Mouse (Mus musculus): ENCODE data around the gene Nudt19.
"Not testable (repeated sequence)": the region's sequence is repeated elsewhere in the genome, so short reads cannot be mapped to it uniquely, and the experiment has no call there.

Nudt19 gene

DNA sequence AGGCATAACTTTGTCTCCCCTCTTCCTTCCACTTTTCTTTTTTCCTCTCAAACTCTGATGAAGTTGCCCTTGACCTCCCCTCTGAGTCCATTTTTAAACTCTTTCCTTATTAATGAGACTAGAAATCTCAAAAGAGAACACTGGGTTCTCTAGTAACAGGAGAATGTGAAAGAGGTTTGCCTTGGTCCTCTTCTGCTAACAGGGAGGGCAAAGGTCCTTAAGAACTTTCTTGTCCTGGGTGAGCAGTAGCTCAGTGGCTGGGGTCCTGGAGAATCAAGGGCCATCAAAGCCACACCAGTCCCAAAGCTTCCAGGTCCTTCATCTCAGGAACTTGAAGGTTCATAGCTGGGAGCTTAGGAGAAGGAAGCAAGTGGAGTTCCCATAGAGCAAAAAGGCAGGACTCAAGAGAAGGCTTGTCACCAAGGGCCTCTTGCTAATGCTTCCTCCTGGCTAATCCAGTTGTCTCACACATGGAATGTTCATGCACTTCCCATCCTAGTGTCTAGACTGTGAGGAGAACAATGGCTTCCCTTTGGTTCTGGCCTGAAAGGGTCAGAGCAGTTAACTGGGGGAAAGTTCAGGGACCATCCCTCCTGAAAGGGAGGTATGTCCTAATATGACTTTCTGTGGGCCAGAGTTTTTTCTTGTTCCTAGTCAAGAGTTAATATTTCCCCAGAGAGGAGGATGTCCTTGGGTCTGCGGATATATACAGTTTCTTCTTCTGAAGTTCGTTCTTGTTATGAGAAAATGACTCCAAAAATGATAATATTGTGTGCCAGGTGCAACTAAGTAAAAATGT is 8.2 kb upstream of the Nudt19 start:
- no peak for DNase-seq

DNA sequence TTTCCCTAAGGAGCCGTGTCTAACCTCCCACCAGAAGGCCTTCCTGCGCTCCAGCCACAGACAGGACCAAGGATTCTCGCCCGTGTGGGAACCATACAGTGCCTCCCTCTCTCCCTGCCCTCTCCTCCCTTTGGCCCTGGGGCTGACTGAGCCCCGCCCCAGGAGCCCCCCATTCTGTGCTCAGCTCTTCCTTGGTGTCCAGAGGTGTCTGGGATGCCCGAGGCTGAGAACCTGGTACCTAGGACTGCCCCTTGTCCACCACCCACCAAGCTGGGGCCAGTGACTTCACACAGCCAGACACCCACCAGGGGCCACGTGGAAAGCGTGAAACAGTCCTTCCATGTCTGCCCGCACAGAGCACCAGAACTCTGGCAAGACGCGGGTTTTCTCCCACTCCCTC is 7.0 kb upstream of the Nudt19 start:
- DNase-seq: no peak

GRCm38 (mm10) chr7:35559838-35560237 is 3.7 kb upstream of the Nudt19 start:
- DNase-seq: no peak

DNA sequence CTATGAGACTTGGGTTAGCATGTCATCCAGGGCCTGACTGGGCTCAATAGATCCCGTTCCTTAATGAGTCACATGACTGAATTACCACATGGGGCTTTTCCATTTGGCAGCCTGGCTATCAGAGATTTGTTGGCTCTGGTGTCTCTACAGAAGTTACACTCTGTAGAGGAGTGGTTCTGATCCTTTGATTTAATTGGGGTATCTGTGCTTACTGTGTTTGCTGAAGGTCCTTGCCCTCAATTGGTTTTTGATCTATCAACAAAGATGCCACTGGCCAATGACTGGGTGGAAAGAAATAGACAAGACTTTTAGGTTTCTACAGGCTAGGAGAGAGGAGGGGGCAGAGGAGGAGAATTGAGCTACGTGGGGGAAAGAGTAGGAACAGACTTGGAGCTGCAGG is 2.6 kb upstream of the Nudt19 start:
- no peak for DNase-seq

GRCm38 (mm10) chr7:35557577-35557976 is 1.5 kb upstream of the Nudt19 start:
- no peak for DNase-seq

DNA sequence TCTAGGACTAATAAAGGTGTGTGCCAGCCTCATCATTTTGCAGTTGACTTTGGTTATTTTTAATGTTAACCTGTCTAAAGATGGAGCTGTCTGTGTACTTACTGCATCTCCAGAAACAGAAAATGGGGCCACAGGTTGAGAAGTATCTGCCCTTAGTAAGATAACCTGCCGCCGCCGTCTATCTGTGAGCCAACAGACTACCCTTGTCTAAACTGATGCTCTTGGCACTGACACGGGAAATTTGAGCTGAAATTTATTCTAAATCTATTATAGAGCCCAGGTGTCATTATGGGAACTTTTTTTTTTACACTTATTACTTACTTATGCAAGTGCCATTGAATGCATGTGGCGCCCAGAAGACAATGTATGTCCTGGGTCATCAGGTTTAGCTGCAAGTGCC is 801 bp upstream of the Nudt19 start:
- no peak for DNase-seq

DNA sequence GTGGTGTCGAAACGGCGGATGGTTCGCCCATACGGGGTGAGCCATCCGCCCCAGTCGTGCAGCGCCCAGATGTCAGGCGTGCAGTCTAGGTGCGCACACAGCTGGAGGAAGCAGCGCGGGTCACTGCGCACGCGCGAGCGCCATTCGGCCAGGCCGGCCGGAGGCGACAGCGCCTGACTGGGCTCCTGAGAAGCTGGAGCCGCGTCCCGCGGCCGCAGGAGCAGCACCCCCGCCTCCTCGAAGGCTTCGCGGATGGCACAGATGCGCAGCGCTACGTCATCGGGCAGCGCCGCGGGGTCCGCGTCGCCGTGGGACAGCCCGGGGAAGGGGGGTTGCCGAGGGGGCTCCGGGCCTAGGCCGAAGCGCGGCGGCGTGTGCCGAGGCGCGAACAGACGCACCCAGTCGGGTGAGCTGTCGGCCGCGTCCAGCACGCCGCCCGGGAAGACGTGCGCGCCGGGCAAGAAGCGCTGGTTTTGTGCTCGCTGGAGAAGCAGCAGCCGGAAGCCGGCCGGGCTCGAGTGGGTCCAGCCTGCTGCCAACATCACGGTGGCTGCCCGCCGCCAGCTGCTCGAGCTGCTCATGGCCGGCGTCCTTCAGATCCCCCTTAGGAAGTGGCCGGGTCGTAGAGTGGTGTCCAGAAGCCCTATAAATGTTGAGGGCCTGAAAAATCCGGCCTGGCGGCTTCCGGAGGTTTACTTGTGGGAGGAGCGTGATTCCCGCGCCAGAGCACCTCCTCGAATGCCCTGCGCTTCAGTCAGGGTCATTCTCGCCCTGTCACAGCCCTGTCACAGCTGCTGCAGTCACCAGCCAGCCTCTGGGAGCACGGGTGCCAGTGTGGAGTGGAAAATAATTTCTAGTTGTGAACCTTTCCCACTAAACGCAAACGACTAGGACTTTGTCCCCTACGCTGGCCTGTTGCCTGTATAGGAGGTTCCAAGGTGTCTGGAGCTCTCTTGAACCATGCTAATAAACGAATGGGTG is 590 bp downstream of the Nudt19 start:
- peak; percentile 83 for DNase-seq

GRCm38 (mm10) chr7:35554605-35555175 is 1.4 kb downstream of the Nudt19 start:
- DNase-seq: peak; percentile 47

DNA sequence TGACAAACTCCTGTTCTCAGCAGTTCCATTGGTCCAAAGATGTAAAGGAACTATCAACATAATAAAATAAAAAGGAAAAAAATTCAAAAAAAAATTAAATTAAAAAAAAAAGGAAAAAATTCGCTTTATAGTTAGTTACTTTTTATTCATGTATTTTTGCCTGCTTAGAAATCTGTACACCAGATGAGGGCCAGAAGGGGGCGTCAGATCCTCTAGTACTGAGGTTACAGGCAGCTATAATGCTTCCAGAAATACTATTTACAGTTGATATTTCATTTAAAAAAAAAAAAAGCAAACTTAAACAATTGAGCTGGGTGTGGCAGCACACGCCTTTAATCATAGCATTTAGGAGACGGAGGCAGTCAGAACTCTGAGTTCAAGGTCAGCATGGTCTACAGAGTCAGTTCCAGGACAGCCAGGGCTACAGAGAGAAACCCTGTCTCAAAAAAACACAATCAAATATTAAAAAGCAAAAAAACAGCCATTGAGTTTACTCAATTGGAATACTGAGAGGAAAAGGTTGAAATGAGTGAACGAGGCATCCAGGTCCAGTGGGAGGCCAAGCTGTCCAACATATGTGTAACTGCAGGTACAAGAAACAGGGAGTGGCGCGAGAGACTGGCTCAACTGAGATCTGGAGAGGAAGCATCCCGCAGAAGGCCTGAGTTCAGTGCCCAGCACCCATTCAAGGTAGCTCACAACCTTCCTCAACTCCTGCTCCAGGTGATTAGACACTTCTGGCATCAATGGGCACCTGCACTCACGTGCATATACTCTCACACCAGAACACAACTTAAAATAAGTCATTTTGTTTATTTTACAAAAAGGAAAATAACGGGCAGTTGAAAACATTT is 2.1 kb downstream of the Nudt19 start:
- DNase-seq: peak; percentile 22

GRCm38 (mm10) chr7:35545881-35546280 is 10.2 kb downstream of the Nudt19 start:
- peak; percentile 46 for DNase-seq

GRCm38 (mm10) chr7:35537562-35537961 is 18.5 kb downstream of the Nudt19 start, which contains the start of gene Tdrd12:
Tdrd12 (minus strand) TSS chr7:35537745.
- no peak for DNase-seq

- DNase-seq: no peak
Measured at GRCm38 (mm10) chr7:35535750-35536512, 20.2 kb downstream of the Nudt19 start.

DNA sequence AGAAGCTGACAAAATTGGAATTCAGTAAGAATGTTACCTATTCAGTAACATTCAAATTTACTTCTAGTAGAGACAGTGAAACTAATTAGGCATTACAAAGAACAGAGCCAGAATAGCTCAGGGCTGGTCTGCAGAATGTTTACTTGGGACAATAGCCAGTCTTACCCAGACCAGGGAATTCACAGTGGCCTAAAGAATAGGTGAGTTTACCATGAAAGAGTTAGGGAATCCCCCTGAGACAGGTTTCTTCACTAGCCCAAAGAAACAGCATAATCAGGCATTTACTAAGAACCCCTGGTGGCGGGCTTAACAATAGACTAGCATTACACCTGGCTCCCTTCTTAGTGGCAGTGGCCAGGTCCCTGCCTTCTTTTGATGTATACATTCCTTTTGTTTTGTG is 25.6 kb downstream of the Nudt19 start:
- not testable (repeated sequence) for DNase-seq

DNA sequence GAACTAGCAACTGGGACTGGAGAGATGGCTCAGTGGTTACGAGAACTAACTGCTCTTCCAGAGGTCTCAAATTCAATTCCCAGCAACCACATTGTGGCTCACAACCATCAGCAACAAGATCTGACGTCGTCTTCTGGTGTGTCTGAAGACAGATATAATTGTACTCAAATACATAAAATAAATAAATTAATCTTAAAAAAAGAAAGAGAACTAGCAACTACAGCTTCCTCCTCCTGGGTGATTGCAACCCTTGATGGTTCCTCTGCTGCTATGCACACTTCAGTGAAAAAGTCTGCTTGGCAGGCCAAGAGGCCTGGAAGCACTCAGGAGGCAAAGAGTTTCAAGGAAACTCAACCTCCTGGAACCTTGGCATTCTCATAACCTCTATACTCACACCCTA is 26.1 kb downstream of the Nudt19 start:
- no peak for DNase-seq

DNA sequence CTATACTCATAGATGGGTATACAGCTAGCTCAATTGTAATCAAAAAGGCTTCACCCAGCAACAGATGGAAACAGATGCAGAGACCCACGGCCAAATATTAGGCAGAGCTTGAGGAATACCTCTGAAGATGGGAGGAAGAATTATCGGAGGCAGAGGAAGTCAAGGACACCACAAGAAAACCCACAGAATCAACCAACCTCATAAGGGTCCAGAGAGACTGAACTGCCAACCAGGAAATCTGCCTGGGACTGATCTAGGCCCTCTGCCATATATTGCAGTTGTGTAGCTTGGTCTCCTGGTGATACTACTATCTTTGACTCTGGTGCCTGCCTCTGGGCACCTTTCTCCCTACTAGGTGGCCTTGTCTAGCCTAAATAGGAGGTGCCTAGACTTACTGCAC is 29.3 kb downstream of the Nudt19 start:
- DNase-seq: no peak

GRCm38 (mm10) chr7:35501995-35502394 is 54.1 kb downstream of the Nudt19 start:
- DNase-seq: no peak

GRCm38 (mm10) chr7:35497516-35497915 is 58.6 kb downstream of the Nudt19 start:
- no peak for DNase-seq

All from cerebellum, adult 8-10 months (tissue).